Mouse (Mus musculus) embryonic facial prominence, embryonic 15.5 days (tissue): Measurements from ENCODE around the gene Lmo7. TPM values are rescaled to one million over a fixed set of nuclear protein-coding genes. Genes with fewer than 3 reads are reported as not detected.

Source experiments
- ATAC-seq: fragments of 200-750 bp; cut with Nextera tagmentation; 2 replicates; pipeline ENCODE4 v1.8.0; 2017; ENCODE audit warnings: low read depth, moderate TSS enrichment; ENCODE audit not compliant: insufficient number of reproducible peaks, low FRiP score, low TSS enrichment
- H3K27ac ChIP-seq: fragments of 300-500 bp; sonication (generic); replicated peaks from 2 replicates; pipeline ENCODE4 v1.5.1; 2015; ENCODE audit warnings: mild to moderate bottlenecking, inconsistent platforms
- H3K27me3 ChIP-seq: fragments of 300-500 bp; sonication (generic); 2 replicates; pipeline ENCODE4 v1.6.1; 2015; ENCODE audit warnings: inconsistent platforms
- H3K36me3 ChIP-seq: fragments of 300-500 bp; sonication (generic); 2 replicates; pipeline ENCODE4 v1.6.1; 2015; ENCODE audit warnings: mild to moderate bottlenecking, inconsistent platforms
- H3K4me1 ChIP-seq: fragments of 300-500 bp; sonication (generic); 2 replicates; pipeline ENCODE4 v1.6.1; 2015; ENCODE audit warnings: inconsistent platforms
- H3K4me2 ChIP-seq: fragments of 300-500 bp; sonication (generic); replicated peaks from 2 replicates; pipeline ENCODE4 v1.6.1; 2015; ENCODE audit warnings: mild to moderate bottlenecking, inconsistent platforms
- H3K4me3 ChIP-seq: fragments of 300-500 bp; sonication (generic); replicated peaks from 2 replicates; pipeline ENCODE4 v1.5.1; 2015; ENCODE audit warnings: mild to moderate bottlenecking, inconsistent platforms
- H3K9ac ChIP-seq: fragments of 300-500 bp; sonication (generic); 2 replicates; pipeline ENCODE4 v1.6.1; 2015; ENCODE audit warnings: inconsistent platforms
- H3K9me3 ChIP-seq: fragments of 300-500 bp; sonication (generic); replicated peaks from 2 replicates; pipeline ENCODE4 v1.6.1; 2016; ENCODE audit warnings: inconsistent platforms
- WGBS: fragments of 180-500 bp; shearing (Covaris S2); methylation state at CpG from one replicate; pipeline ENCODE4 v1.1.7; 2015; 5-methylcytosine and 5-hydroxymethylcytosine counted together
- polyA plus RNA-seq: library from polyadenylated mRNA; unstranded; fragments of >200 nt; fragmentation: Nextera tagmentation; extraction: Ambion mirVana; gene quantifications from 2 replicates; pipeline ENCODE4 v1.2.1, GENCODE M21; 2015

Gene Lmo7
- polyA plus RNA-seq, 1 experiment from 2014 or later, result 39.3 TPM

DNA sequence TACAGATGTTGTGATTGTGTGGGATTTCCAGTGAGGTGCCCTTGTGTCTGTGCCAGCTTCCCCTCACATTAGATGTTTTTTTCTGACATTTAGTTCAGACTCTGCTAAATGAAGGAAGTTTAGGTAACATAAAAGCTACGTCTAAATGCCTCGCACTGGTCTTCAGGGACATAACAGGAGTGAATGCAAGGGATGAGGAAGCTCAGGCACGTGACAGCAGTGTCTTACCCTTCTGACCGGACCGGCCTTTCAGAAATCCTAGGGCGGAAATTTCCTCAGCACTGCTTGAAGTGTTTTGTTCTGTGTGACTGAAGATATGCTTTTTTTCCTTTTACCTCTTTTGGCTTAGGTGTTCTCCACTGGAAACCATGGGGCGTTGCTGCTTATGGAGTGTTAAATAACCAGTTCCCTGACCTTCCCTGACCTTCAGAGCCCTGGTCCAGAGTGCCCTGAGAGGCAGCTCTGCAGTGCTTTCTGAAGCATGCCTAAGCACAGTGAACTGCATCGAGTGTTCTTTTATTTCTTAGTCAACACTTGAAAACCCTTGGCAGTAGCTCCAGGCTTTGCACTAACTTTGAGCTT is 129.6 kb downstream of the Lmo7 start:
- H3K9me3 ChIP-seq, result no peaks in the 10 kb centered on the region
- H3K36me3 ChIP-seq, result no peaks in the 10 kb centered on the region
- ATAC-seq, result no peak
- 53% methylated on average over 8 of the region's 8 CpGs for WGBS
- no peaks in the 10 kb centered on the region for H3K27me3 ChIP-seq
- H3K9ac ChIP-seq, result no peak overlapping the region
- H3K4me2 ChIP-seq, result no peak overlapping the region
- H3K4me3 ChIP-seq, result no peak overlapping the region
- H3K4me1 ChIP-seq, result peaks cover 9% of the 10 kb centered on the region; the same call in 1 of the 2 replicates
- H3K27ac ChIP-seq, result no peak overlapping the region

DNA sequence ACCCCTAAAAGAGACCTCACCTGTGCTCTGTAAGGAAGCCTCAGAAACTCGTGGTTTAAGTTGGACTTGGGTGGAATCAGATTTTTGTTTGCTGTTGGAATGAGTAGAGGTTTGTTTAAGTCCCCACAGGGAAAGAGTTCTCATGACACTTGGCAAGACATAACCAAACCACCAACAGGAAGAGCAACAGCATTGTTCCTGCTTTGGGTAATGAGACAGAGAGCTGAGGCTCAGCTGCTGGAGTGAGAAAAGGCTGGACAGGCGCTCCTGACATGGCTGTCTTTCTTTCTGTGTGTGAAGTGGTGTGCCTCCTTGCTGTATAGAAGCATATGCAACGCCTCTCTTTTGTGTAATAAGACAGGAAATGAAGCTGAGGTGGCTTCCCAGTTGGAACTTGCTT is 132.3 kb downstream of the Lmo7 start:
- no peak overlapping the region for H3K4me2 ChIP-seq
- no peaks in the 10 kb centered on the region for H3K27me3 ChIP-seq
- no peaks in the 10 kb centered on the region for H3K9me3 ChIP-seq
- no peaks in the 10 kb centered on the region for H3K36me3 ChIP-seq
- 64% methylated on average over 3 of the region's 3 CpGs for WGBS
- no peak overlapping the region for H3K9ac ChIP-seq
- H3K4me1 ChIP-seq, result 0 out of 2 replicates have a peak, but pooled peaks cover 4% of the 10 kb centered on the region
- ATAC-seq, result no peak
- no peak overlapping the region for H3K4me3 ChIP-seq
- H3K27ac ChIP-seq, result no peak overlapping the region

DNA sequence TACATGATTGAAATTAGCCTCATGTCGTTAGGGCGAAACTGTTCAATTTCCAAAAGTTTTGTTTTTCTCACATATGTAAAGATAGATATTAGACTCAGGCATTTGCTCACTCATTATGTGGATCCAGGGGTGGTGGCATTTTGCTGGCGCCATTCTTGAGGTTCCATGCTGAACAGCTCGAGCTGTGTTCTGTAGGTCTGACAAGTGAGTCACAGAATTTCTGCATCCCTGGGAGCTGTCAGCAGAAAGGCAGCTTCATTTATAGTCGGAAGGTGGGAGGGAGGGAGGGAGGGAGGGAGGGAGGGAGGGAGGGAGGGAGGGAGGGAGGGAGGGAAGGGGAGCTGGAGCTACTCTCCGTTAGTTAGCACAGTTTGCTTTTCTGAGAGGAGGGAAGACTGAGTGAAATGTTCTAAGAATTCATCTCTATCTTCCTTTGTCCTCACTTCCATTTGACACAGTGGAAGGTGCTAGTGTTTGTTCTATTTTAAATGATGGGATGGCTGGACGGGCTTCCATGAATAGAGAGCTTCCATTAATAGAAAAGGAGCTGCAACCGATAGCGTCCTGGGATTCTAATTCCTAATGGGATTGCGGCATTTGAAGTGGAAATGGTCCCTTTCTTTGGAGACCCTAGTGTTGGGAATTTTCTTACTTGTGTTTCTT is 137.4 kb downstream of the Lmo7 start:
- H3K9me3 ChIP-seq, result no peaks in the 10 kb centered on the region
- ATAC-seq, result no peak
- WGBS, result 50% methylated on average over 10 of the region's 10 CpGs
- no peak overlapping the region for H3K9ac ChIP-seq
- no peak overlapping the region for H3K4me3 ChIP-seq
- H3K4me1 ChIP-seq, result peaks cover 21% of the 10 kb centered on the region
- H3K4me2 ChIP-seq, result no peak overlapping the region
- H3K36me3 ChIP-seq, result no peaks in the 10 kb centered on the region
- no peaks in the 10 kb centered on the region for H3K27me3 ChIP-seq
- no peak overlapping the region for H3K27ac ChIP-seq

DNA sequence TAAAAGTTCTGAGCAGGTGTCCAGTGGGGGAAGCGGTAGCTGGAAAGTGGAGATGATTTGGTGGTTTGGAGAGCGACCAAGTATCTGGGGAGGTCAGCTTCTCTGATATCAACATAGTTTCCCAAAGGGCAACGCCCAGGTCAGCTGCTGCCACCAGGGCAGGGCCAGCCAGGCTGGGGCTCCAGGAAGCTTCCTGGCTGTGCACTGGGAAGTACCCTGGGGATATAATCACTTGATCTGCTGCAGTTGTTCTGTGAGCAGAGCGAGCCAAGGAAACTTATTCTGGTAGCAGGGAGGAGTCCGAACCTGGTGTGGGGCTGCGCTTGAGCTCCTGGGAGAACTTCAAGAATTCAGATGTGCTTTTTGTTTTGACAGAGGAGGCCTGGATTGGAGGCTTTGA is 139.4 kb downstream of the Lmo7 start:
- no peaks in the 10 kb centered on the region for H3K36me3 ChIP-seq
- 47% methylated on average over 6 of the region's 6 CpGs for WGBS
- 0 out of 2 replicates have a peak, but pooled peaks have one; percentile 16 for ATAC-seq

DNA sequence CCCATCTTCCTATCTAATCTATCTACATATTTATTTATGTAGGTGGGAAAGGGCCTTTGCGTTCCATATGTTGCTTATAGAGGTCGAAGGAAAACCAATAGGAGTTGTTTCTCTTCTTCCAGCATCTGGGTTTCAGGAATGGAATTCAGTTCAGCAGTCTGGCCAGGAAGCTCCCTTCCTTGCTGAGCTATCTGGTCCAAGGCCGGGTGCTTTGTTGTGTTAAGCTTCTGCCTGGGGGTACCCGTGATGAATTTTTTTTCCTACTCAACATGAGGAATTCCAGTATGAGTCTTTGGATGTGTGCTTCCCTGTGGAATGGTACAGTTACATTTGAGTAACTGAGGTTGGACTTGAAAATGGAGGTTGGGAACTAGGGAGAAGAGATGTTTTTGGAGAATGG is 139.9 kb downstream of the Lmo7 start:
- H3K9ac ChIP-seq, result no peak overlapping the region
- H3K27me3 ChIP-seq, result no peaks in the 10 kb centered on the region
- H3K4me1 ChIP-seq, result peaks cover 21% of the 10 kb centered on the region
- no peak for ATAC-seq
- WGBS, result 48% methylated on average over 4 of the region's 4 CpGs
- H3K4me2 ChIP-seq, result no peak overlapping the region
- no peaks in the 10 kb centered on the region for H3K9me3 ChIP-seq
- H3K27ac ChIP-seq, result peak overlapping the region; percentile 48; the same call in 1 of the 2 replicates
- H3K36me3 ChIP-seq, result no peaks in the 10 kb centered on the region
- no peak overlapping the region for H3K4me3 ChIP-seq

More for the DNA sequence above, 139.4 kb downstream of the Lmo7 start:
- H3K4me1 ChIP-seq, result peaks cover 21% of the 10 kb centered on the region
- no peaks in the 10 kb centered on the region for H3K9me3 ChIP-seq
- no peaks in the 10 kb centered on the region for H3K27me3 ChIP-seq
- H3K9ac ChIP-seq, result no peak overlapping the region
- H3K27ac ChIP-seq, result 0 out of 2 replicates have a peak overlapping the region, but pooled peaks have one; percentile 48
- no peak overlapping the region for H3K4me3 ChIP-seq
- no peak overlapping the region for H3K4me2 ChIP-seq

DNA sequence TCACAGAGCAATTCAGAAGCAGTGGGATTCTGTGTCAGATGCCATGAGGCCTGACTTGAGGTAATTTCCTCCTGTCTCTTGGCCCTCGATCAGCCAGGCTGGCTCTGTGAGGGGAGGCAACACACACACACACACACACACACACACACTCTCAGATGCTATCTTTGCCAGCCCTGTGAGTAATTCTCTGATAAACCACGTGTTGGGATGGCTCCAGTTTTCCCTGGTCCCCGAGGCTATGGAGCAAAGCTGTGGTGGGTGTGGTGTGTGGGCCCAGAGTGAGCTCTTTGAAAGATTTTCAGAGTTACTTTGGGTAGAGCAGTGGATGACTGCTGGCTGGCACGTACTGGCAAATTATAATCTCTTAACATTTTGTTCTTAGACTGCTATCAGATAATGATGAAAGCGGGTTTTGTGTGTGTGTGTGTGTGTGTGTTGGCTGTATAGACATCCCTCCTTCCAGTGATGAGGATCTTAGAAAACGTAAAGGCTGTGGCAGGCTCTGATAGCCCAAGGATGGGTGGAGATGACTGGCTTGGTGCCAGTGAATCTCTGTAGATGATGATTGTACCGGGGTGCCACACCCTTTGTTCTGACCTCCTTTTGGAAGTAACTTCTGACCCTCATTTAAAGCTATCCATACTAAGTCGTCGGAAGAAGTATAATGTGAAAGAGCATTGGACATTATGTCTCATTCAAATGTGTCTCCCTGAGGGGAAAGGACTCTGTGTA is 140.6 kb downstream of the Lmo7 start:
- H3K36me3 ChIP-seq, result no peaks in the 10 kb centered on the region
- peak; percentile 48; the same call in 1 of the 2 replicates for ATAC-seq
- H3K9me3 ChIP-seq, result no peaks in the 10 kb centered on the region
- H3K4me2 ChIP-seq, result no peak overlapping the region
- H3K27me3 ChIP-seq, result no peaks in the 10 kb centered on the region
- H3K4me3 ChIP-seq, result no peak overlapping the region
- H3K9ac ChIP-seq, result no peak overlapping the region
- peak overlapping the region; percentile 48 for H3K27ac ChIP-seq
- peaks cover 21% of the 10 kb centered on the region for H3K4me1 ChIP-seq
- 38% methylated on average over 9 of the region's 9 CpGs for WGBS

DNA sequence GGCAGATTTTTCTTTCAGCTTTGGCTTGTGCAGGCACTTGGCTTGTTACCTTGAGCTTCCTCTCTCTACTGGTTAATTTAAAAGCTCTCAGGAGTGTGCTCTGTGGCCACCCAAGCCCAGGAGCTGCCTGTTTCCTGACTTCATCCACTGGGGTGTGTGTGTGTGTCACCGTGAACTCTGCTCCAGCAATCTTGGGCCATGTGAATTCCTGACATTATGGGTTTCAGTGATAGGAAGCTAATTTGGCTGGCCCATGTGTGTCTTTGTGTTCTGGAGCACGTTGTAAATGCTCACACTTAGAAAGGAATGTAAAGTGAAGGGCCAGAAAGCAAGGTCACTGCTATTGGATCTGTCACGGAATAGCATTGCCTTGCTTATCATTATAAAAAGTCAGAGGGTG is 143.1 kb downstream of the Lmo7 start:
- Histone ChIP-seq H3K27me3 (no peaks in the 10 kb centered on the region), H3K4me3 (no peak overlapping the region), H3K9ac (no peak overlapping the region), H3K36me3 (no peaks in the 10 kb centered on the region), H3K27ac (no peak overlapping the region), H3K4me1 (peaks cover 21% of the 10 kb centered on the region), H3K9me3 (no peaks in the 10 kb centered on the region), H3K4me2 (no peak overlapping the region)
- no peak for ATAC-seq
- 65% methylated on average over 3 of the region's 3 CpGs for WGBS

DNA sequence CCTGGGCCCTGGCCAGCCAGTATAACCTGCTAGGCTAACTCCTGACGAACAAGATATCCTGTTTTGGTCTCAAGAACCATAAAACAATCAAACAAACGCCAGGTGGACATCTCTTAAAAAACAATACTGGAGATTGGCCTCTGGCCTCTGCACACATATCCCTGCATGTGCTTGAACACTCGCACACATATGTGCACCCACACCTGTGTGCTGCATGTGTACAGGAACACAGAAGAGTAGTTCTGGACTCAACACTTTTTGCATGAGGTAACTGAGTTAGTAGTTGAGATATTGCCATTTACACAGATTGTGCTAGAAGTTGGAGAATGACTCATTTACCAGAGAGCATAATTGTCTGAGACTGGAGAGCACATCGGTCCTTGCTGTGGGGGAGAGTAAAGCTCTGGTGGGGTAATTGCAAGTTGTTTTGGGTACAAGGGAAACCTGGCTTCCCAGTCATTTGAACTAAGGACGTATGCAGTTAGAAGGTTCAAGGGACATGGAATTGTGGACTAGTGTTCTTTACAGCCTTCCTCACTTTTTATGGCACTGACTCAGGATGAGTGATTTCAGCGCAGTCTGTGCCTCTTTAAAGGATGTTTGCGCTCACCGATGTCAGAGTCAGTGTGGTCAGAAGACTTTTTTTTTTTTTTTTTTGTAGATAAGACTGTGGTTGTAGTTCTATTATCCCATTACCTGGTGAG is 148.7 kb downstream of the Lmo7 start:
- Histone ChIP-seq H3K27me3 (no peaks in the 10 kb centered on the region), H3K36me3 (no peaks in the 10 kb centered on the region), H3K9me3 (no peaks in the 10 kb centered on the region), H3K4me3 (no peak overlapping the region), H3K9ac (no peak overlapping the region), H3K27ac (no peak overlapping the region), H3K4me2 (no peak overlapping the region), H3K4me1 (peaks cover 4% of the 10 kb centered on the region; the same call in 1 of the 2 replicates)
- WGBS, result 77% methylated on average over 8 of the region's 8 CpGs
- no peak for ATAC-seq

DNA sequence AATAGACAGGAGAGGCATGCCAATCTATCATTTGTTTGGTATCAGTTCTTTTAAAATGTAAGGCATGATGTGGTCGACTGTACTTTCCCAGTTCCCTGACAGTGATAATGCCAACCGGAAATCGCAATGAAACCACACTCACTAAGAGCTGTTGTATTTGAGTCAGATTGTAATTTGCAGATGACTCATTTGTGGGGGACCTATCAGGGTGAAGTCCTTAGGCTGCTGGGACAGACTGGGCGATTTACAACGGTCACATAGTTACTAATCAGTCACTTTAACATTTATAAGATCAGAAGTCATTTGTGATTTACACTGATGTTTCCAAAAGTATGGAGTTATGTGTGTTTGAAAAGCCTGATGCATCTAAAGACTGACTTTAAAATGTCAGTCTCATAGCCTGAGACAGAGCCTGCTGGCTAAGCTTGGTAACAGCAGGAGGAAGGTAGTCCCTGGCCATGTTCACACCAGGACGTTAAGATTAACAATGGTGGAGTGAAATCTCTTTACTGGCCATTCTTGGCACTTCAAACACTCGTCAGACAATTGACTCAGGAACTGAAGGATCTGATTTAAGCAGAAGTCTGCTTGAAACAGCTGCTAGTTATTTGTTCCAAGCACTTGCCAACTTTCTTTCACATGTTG is 149.4 kb downstream of the Lmo7 start:
- H3K4me2 ChIP-seq, result no peak overlapping the region
- H3K9me3 ChIP-seq, result no peaks in the 10 kb centered on the region
- H3K4me3 ChIP-seq, result no peak overlapping the region
- no peak overlapping the region for H3K9ac ChIP-seq
- WGBS, result 39% methylated on average over 7 of the region's 7 CpGs
- H3K4me1 ChIP-seq, result peaks cover 4% of the 10 kb centered on the region; the same call in 1 of the 2 replicates
- peaks cover under 1% of the 10 kb centered on the region; the same call in 1 of the 2 replicates for H3K36me3 ChIP-seq
- H3K27ac ChIP-seq, result no peak overlapping the region
- H3K27me3 ChIP-seq, result no peaks in the 10 kb centered on the region
- ATAC-seq, result no peak

DNA sequence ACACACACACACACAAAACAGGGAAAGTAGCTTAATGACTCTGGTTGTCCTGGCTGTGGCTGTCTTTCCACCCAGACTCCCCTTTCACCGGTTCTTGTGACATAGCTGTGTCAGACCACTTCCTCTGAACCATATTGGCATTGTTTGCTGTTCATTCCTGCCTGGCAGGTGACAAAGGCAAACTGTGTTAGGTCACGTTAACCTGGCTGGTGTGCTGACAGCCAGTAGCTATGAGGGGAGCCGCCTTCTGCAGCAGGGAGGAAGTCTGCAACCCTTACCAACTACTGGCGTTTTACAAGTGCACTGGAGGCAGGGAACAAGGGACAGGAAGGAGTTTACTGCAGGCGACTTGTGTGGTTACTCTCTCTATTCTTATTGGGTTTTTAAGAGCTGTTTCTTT is 153.2 kb downstream of the Lmo7 start:
- no peak for ATAC-seq
- WGBS, result 35% methylated on average over 5 of the region's 5 CpGs

More for the DNA sequence above, 153.2 kb downstream of the Lmo7 start:
- H3K4me2 ChIP-seq, result no peak overlapping the region
- no peaks in the 10 kb centered on the region for H3K27me3 ChIP-seq
- no peak overlapping the region for H3K4me3 ChIP-seq
- no peaks in the 10 kb centered on the region for H3K9me3 ChIP-seq
- H3K9ac ChIP-seq, result no peak overlapping the region
- peaks cover 23% of the 10 kb centered on the region; the same call in 1 of the 2 replicates for H3K36me3 ChIP-seq
- H3K4me1 ChIP-seq, result peaks cover 4% of the 10 kb centered on the region; the same call in 1 of the 2 replicates
- no peak overlapping the region for H3K27ac ChIP-seq
